Mouse (Mus musculus): Measurements from ENCODE around the gene Syne1.

Gene Syne1

DNA sequence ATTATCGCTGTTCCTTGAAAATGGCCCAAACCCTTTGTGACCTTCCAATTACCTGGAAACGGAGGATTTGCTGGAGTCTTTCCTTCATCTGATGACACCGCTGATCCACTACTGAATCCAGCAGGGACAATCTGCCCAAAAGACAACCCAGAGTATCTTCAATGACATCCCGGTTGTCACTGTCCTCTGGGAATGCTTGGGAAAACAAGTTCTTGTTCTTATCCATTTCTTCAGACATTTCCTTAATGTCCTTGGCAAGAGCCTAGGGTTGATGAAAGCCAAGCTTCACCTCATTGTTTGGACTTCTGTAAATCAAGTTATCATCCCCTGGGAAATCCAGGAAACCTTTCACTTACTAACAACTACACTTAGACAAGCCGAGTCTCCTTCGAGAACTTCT, 398.2 kb downstream of the Syne1 start:
- no peak for DNase-seq (ENCODE audit: low spot score in 2 of 2)

DNA sequence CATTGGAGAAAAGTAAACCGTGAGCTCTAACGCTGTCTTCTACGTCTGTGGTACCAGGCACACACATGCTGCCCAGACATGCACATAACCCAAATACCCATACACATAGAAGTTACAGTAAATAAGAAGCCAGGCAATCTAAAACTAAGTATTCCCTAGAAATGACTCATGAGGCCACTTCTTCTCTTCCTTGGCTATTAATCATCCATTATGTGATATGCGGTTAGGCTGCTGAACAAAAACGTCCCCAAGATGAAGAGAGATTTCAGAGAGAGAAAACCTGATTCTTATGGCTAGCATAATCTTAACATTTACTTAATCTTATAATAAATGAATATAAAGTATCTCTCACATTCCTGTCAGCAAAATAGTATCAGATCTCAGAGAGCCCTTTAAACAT, 409.8 kb downstream of the Syne1 start:
- no peak for DNase-seq (ENCODE audit: low spot score in 2 of 2)

DNA sequence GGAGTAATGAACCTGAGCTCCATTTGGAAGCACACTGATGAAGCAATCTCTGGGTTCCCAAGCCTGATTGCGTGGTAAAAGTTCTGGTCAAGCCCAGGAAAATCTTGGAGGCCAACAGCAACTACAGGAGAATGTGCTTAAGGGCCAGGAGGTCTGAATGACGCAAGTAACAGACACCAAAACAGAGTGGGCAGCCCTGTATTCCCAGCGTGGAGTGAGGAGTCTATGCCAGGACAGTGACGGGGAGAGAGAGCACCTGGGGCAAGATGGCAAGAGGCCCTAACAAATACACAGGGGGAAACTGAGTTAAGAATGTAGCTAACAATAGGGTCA, 411.4 kb downstream of the Syne1 start:
- DNase-seq (ENCODE audit: low spot score in 2 of 2), result no peak

DNA sequence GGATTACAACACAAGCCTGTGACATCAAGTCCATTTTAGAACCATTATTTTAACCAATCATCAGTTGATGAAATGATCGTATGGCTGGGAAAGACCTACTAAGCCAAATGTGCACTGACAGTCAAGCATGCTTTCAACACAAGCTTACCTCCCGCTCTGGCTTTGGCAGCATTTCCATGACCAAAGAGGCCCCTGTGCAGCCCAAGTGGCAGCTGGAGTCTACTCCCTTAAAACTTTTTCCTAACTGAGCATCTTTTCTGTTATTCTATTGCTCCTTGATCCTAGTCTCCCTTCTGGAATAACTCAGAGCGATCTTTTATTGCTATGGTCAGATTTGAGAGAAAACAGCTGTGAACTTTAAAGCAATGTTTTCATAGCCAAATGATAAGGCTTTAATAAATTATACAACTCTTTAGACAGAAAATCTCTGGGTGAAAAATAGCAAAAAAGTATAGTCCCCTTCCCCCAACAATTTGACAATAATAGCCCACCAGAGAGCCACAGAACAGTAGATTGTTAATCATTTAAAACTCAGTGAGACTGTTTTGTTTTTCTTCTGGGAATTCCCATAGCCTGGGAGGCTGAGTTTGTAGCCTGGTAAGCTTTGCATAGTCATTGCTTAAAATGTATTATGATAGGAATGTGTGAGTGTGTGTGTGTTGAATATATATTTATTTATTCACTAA, 411.9 kb downstream of the Syne1 start:
- DNase-seq (ENCODE audit: low spot score in 2 of 2), result no peak

DNA sequence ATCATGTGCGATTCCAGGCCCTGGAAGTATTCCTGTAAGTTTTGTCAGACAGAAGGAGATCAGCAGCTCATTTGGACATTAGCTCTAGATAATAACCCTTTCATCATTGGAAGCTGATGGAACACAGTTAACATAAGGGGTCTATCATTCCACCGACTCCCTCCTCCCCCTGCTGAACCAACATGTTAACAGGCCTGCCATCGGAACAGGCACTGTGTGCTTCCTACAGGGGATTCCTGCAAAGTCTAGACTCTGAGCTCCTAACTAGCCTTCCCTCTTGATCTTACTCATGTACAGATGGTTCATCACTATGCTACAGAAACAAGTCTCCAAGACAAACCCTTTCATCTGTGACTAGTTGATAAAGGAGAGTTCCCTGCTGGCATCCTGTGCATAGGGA, 419.2 kb downstream of the Syne1 start:
- DNase-seq (ENCODE audit: low spot score in 2 of 2), result no peak

DNA sequence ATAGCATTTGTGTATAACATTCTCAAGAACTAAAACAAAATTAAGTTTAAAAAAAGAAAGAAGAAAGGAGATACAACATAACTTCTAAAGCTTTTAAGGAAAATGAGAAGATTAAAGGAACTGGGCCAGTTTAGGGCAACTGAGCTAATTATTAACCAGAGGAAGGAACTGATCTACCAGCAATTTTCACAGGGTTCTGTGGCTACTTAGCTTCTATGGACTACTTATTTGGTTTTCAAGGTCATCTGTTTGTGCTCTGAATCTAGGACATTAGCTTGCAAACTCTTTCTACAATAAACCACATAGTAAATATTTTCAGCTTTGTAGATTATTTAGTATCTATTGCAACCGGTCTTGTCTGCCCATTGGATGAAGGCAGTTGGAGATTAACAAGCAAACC, 420.8 kb downstream of the Syne1 start:
- DNase-seq (ENCODE audit: low spot score in 2 of 2), result no peak

DNA sequence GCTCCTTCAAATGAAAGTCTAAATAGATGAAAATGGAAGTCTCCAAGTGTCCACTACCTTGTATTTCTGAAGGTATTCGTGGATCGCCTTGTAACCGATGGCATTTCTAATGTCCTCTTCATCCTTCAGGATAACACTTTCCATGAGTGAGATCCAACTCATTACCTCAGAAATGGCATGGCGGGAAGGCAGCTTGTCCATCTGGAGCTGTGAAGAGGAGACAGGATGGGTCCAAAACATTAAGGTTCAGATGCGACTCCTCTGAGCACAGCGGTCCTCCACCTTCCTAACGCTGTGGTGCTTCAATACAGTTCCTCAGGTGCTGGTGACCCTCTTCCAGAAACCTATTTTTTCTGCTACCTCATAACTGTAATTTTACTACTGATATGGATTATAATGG, 426.5 kb downstream of the Syne1 start:
- DNase-seq (ENCODE audit: low spot score in 2 of 2), result no peak

DNA sequence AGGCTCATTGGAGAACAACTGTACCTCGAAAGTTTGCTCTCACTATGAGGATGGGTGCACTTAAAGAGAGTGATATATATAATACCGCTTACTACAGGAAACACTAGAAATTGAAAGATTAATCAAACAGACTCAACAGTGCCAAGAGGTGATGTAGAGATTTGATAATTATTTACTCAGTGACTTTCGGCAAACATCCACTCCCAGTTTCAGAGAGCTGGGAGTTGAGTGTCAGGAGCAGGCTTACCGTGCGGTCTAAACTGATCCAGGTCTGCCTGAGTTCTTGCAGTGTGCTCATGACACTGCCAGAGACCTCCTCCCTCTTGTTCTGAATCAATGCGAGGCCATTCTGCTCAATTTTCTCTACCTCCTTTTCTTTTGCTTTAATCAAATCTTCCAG, 434.6 kb downstream of the Syne1 start:
- no peak for DNase-seq (ENCODE audit: low spot score in 2 of 2)

DNA sequence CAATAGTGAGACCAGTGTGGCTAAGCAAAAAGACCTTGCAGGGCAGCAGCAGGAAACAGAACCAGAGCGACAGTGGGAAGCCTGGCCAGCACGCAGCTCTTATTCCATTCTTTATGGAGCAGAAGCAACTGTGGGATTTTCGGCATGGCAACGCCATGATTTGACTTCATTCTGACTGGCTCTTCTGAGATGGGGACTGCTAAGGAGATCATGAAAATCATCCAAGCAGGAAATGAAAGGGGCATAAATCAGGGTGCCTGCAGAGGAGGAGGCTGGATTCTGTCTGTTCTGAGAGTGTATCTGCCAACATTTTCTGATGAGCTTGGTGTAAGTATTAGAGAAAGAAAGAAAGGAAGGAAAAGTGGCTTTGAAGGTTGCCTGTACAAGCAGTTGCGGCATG, 435.1 kb downstream of the Syne1 start:
- no peak for DNase-seq (ENCODE audit: low spot score in 2 of 2)

DNA sequence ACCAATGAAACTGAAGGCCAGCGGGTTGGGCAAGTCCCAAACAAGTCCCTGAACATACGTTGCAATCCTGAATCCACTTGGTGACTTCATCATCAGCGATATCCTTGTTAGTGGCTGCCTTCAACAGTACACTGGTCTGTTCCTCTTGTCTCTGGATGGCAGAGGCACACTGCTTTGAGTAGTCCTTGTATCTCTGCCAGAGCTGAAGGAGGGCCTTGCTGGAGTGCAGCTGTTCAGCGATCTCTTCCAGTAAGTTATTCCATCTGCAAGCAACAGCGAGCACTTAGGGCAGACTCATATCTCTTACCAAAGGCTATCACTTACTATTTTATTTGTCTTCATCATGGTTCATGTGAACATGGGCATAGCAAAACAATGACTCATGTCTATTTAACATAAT, 440.5 kb downstream of the Syne1 start:
- DNase-seq (ENCODE audit: low spot score in 2 of 2), result no peak

DNA sequence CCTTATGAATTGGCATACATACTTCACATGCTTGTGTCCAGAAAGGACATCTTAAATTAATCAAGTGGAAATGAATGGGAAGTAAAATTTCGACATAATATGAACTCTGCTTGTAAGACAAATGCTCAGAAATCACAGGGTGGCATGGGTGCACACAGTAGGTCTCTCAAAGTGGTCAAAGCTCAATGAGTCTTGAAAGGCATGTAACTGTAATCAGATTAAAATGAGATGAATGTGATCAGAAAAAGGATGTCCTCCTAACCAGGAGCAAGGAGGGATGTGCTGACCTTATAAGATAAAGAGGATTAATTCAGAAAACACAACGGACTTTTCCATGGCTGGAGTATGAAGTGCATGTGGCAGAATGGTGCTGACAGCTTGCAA, 453.5 kb downstream of the Syne1 start:
- no peak for DNase-seq (ENCODE audit: low spot score in 2 of 2)

DNA sequence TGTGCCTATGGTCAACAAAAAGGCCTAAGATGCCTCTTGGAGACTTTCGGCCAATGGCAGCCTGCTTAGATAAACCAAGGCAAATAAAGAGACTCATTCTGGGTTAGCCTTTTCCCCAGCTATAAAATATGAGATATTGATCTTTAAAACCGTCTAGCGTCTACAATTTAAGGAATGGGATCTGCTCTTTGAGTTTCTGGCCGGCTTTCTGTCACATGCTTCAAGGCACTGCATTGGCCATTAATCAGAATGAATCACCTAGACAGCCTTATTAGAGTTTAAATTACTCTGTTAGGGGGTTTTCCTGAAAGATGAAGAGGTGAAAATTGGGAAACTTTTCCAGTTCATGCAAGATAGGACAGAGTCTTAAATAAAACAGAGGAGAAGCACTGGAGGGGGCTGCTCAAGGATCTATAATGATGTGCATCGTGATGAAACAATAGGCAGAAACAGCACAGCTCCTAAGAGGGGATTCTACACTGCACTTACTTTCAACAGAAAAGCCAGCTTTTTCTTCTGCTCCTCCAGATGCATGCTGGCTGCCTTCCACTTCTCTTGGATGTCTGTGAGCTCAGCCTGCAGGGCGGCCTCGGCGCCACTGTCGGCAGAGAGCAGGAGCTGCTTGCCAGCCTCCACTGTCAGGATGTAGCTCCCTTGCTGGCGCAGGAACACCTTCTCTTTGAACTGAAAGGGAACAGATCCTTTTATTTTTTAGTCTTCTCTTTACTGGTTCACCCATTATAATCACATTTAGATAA, 454.1 kb downstream of the Syne1 start:
- no peak for DNase-seq (ENCODE audit: low spot score in 2 of 2)

DNA sequence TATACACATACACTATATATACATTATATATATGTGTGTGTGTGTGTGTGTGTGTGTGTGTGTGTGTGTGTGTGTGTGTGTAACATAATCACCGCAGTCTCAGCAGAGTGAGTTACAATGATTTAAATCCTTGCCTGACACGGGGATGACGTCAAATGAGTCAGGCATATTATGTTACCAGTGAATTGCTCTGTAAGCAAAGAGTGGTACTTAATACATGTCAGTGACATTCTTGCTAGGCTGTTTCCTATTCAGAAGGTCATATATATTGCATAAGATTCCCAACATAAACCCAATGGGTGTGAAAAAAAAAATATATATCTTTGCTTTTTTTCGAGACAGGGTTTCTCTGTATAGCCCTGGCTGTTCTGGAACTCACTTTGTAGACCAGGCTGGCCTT, 462.1 kb downstream of the Syne1 start:
- no peak for DNase-seq (ENCODE audit: low spot score in 2 of 2)

DNA sequence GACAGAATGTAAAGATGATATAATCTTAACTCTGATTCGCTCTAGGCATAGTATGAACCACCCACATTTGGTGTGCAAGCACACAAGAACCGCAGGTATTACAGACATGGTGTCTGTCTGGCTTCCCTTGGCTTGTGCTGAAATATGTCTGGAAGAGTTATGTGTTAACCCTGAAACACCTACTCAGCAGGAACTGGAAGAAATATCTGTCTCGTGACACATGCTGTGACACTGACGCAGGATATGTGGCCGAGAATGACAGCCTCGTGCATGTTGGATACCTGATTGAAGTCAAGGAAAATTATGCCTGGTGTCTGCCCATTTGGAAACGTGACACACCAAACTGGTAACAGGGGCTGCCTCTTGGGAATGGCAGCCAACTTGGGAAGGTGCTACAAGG, 463.9 kb downstream of the Syne1 start:
- DNase-seq (ENCODE audit: low spot score in 2 of 2), result no peak

DNA sequence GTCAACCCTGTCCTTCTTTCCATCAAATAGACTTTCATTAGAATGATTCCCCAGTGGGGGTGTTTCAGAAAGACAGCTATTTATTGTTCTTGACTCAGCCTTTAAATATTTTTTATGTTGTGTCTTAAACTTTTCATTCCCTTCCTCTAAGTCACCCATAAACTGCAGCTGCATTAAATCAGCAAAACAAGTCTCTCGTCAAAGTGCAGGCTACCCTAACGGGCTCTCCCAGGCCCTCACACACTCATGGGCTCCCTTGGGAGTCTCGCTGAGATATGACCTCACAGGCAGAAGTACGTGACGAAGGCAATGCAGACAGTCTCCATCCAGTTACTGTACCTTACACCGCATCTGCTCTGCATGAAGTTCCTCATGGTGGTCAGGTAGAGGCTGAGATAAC, 465.0 kb downstream of the Syne1 start:
- no peak for DNase-seq (ENCODE audit: low spot score in 2 of 2)

DNA sequence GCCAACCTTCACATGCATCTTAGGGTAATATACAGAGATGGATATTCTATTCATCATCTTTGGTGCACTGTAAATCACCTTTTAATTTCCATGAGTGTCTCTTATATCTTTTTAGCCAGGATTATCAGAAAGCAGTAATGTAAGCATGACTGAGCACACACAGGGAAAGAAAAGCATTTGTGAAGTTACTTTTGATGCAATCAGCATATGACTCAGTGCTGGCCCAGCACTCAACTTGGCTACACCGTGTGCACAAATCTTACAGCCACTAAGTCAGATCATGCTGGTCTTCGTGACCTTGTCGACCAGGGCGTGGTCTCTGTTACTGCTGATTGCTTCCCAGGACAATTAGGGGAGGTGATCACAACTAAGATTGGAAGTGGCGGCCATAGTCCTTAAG, 465.5 kb downstream of the Syne1 start:
- DNase-seq (ENCODE audit: low spot score in 2 of 2), result no peak

DNA sequence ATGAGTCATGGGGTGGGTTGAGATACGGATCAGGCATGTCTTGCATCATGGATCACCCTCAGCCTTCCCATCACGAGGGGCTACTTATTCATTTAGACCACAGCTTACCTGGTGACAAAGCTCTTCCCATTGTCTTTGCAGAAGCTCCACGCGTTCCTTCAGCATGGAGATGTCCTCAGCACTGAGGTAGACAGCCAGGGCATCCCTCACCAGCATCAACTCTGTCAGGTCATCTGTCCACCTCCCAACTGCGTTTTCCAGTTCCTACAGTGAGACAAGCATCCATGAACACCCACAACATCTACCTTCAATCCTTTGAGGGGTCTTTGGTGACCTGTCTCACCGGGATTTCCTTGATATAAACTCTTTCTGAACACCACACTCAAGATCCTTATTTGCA, 467.6 kb downstream of the Syne1 start:
- no peak for DNase-seq (ENCODE audit: low spot score in 2 of 2)

DNA sequence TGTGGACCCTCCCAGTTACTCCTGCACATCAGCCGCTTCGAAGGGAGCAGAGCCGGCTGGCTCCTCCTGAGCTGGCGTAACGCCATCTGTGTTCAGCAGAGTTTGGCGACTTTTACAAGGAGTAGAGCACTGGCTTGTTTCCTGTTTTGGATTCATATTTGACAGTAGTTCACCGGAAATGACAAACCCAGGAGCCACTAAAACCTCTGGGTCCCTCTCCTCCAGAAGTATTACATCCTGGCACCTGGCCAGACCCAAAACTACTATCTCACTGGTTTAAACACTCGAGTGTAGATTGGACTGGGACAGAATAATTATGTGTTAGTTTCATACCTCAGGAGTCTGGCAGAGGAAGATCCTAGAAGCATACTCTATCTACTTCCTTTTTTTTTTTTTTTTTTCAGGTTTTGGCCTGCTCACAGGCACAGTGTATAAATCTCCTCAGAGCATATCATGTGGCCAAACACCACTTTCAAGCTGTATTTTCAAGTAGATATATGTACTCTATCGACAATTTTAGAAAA, 471.3 kb downstream of the Syne1 start:
- no peak for DNase-seq (ENCODE audit: low spot score in 2 of 2)

DNA sequence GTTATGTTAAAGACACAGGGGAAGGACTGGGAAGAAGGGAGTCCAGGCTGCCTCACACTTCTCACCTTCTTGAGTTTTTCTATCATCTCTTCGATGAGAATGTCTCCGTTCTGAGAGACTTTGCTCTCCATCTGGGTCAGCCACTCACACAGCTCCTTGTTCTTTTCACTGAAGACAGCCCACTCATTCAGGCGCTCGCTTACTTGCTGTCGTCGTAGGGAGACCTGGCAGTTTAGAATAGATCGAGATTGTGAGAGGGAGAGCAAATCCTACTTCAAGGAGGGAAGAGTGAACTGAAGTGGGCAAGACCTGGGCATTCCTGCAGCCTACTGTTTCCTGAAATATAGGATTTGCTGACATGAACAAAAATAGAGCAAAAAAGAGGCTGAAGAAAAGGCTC, 475.6 kb downstream of the Syne1 start:
- DNase-seq (ENCODE audit: low spot score in 2 of 2), result no peak

DNA sequence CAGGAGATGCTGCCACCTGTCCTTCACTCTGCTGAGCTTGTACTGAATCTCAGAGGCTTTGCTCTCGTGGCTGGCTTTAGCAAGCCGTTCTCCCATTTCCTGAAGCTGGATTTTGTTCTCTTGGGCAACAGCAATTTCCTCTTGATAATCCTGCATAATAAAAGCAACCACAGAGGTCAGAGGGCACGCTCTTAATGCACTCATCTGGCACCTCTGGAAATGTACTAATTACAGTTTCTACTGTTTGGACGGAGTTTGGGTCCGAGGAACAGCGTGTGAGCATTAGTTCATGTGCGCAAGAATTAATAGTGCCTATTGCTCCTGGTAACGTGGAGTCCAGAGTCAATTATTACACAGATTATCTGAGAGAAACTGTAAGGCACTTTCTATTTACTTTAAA, 479.2 kb downstream of the Syne1 start:
- DNase-seq (ENCODE audit: low spot score in 2 of 2), result no peak

DNA sequence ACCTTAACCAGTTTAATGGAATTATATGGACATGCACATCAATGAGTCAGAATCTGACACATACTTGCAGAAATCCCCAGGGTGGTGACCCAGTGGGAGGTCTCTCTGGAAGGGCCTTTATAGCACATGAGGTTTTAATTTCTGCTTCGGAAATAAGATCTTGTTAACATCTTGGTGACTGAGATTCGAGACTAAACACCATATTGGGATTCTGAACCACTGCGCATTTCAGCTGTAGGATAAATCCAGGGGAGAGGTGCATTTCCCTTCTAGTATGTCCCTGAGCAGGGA, 480.4 kb downstream of the Syne1 start:
- no peak for DNase-seq (ENCODE audit: low spot score in 2 of 2)

DNA sequence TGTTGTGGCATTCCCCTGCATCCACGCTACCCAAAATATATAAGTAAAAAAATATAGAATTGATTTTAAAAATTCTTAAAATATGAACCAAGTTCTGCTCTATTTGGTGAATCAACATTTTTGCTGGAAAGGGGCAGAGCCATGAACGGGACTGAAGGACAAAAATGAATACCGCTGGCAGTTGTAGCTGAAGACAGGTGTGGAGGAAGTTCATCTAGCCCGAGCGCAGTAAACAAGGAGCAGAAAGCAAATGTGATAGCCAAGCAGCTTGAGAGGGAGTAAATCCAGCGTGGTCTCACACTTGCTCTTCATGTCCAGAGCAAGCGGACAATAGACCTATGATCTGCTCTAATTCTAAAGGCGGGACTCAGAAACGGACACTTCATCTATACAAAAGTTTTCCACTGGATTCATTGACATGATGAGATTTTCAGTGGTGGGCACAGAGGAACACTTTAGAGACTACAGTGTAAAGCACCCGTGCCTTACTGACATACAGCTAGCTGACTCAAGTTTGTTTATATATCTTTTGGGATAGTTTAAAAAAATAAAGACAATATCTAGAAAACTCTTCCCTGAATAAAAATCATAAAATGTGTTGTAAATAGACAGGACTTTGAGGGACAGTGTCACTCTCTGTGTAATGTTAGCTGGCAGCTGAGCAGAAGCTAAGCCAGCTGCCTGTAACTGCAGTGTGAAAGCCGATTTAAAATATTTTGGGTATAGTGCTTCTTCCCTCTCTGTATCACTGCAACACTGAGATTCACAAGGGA, 480.9 kb downstream of the Syne1 start:
- DNase-seq (ENCODE audit: low spot score in 2 of 2), result no peak

DNA sequence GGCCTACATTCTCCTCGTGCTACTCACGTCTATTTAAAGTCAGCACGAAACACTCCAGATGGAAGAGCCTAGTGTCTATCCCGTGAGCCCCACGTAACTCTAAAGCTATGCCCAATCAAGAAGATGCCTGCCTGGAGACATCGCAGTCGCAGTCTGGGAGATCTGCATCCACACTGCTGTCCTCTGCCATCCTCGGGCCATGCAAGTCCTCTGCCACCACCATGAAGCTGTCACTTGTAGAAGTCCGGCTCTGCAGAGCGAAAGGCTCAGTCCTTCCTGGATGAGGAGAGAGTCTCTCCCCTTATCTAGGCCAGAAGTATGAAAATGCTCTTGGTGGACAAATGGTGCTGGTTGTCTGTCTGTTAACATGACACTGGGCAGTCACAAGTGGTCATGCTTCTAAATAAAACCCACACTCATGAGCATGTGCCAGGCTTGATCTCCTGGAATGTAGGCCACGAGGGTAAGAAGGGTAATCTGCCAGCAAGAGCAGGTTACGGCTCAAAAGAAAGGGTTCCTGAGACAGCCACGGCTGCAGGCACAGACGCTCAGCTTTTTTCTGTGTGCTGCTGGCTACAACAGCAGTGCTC, 482.5 kb downstream of the Syne1 start, which contains the start of gene Gm10097:
TSS of gene Gm10097 (plus strand) at position 517 of the 590 bp plus-strand sequence.
- DNase-seq (ENCODE audit: low spot score in 2 of 2), result no peak

Data from spleen, postnatal 14 days (tissue).